In genomic region chr3:9423669-9424068, GRCm38 (mm10) we compare ENCODE assay signal across 17 mouse cellular contexts.
"Had no signal": no experiment of that assay in that cellular context is flagged by ENCODE, and none has a peak within 500 bp of the region (broad histone marks: within the 10 kb centered on the region; RNA-seq: fewer than 3 reads in every experiment).

No protein-coding gene starts in this region.

- H3K4me1 ChIP-seq: limb, embryonic 12.5 days; liver, embryonic 13.5 days; lung, embryonic 15.5 days; neural tube, embryonic 15.5 days; stomach, embryonic 15.5 days had no signal

- H3K27me3 ChIP-seq: limb, embryonic 12.5 days; liver, embryonic 13.5 days; lung, embryonic 15.5 days; megakaryocyte, embryonic 14.5 days; neural tube, embryonic 15.5 days; stomach, embryonic 15.5 days had no signal

- DNase-seq: kidney, adult 8-10 months; kidney, postnatal 10 days; kidney, postnatal 4 days; liver; liver, embryonic 13.5 days; liver, postnatal 0 days; lung, postnatal 14 days; right cerebral cortex, postnatal 14 days; thymus, postnatal 4 days had no signal

- H3K4me2 ChIP-seq: limb, embryonic 12.5 days; liver, embryonic 13.5 days; lung, embryonic 15.5 days; neural tube, embryonic 15.5 days; stomach, embryonic 15.5 days had no signal

- ATAC-seq: liver, postnatal 0 days had no signal

- H3K36me3 ChIP-seq: limb, embryonic 12.5 days; liver, embryonic 13.5 days; lung, embryonic 15.5 days; neural tube, embryonic 15.5 days; stomach, embryonic 15.5 days had no signal

- H3K27ac ChIP-seq: layer of hippocampus, adult 2 months; limb, embryonic 12.5 days; liver, embryonic 13.5 days; lung, embryonic 15.5 days; macrophage; stomach, embryonic 15.5 days had no signal

- H3K4me3 ChIP-seq: layer of hippocampus, adult 2 months; limb, embryonic 12.5 days; liver, embryonic 13.5 days; lung, embryonic 15.5 days; megakaryocyte, embryonic 14.5 days; myocyte; neural tube, embryonic 15.5 days; stomach, embryonic 15.5 days had no signal

- H3K9ac ChIP-seq: limb, embryonic 12.5 days; liver, embryonic 13.5 days; liver, postnatal 0 days; lung, embryonic 15.5 days; neural tube, embryonic 15.5 days; stomach, embryonic 15.5 days had no signal

- H3K9me3 ChIP-seq: limb, embryonic 12.5 days; liver, embryonic 13.5 days; lung, embryonic 15.5 days; megakaryocyte, embryonic 14.5 days; neural tube, embryonic 15.5 days; stomach, embryonic 15.5 days had no signal
